35 mouse cellular contexts compared by ENCODE assay signal in the genomic region with DNA sequence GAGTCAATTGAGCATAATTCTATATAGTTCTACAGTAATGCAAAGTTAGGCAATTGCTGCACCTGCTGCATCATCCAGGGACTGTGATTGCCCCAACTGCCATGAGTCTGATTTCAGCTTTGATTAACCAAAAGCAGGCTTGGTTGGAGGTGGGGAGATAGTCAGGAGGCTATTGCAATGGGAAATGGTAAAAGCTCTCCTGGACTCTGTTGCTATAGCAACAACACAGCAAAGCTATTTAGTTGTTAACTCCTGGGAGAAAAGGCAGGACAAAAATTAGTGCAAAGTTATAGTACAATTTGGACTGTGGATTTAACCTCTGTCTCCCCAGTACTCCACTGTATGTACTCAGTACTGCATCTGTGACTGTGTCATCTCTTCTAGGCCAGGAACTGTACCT. TPM values are rescaled to one million over a fixed set of nuclear protein-coding genes. Genes with fewer than 3 reads are reported as not detected.
DNase-seq lines count a peak whose midpoint lies in the region; ATAC-seq and TF ChIP-seq lines count a peak whose summit lies in the region.
"Had no signal": no experiment of that assay in that cellular context is flagged by ENCODE, and none has a peak within 500 bp of the region (broad histone marks: within the 10 kb centered on the region; RNA-seq: fewer than 3 reads in every experiment).

No protein-coding gene starts in this region.

- no peaks in the 10 kb centered on the region for H3K9me3 ChIP-seq in forebrain, postnatal 0 days (ENCODE audit: low read length)
- H3K9me3 ChIP-seq in forebrain, embryonic 13.5 days (replicated peaks) = no peaks in the 10 kb centered on the region
- no peaks in the 10 kb centered on the region for H3K9me3 ChIP-seq in midbrain, embryonic 16.5 days (replicated peaks; ENCODE audit: control insufficient read depth, low read length, poor library complexity, severe bottlenecking)
- H3K9me3 ChIP-seq: embryonic facial prominence, embryonic 10.5 days; embryonic facial prominence, embryonic 15.5 days; neural tube, embryonic 12.5 days had no signal

- H3K4me2 ChIP-seq in forebrain, postnatal 0 days (ENCODE audit: low read depth) = no peak overlapping the region
- no peak overlapping the region for H3K4me2 ChIP-seq in forebrain, embryonic 13.5 days
- H3K4me2 ChIP-seq in midbrain, embryonic 16.5 days (ENCODE audit: low read length) = no peak overlapping the region
- H3K4me2 ChIP-seq: embryonic facial prominence, embryonic 15.5 days; heart, embryonic 11.5 days; neural tube, embryonic 12.5 days had no signal

- no peak overlapping the region for H3K27ac ChIP-seq in forebrain, postnatal 0 days (ENCODE audit: low read depth, low read length)
- H3K27ac ChIP-seq in forebrain, embryonic 13.5 days = no peak overlapping the region
- peak overlapping the region; percentile 51; the same call in 1 of the 2 replicates for H3K27ac ChIP-seq in layer of hippocampus, adult 2 months
- no peak overlapping the region for H3K27ac ChIP-seq in midbrain, embryonic 16.5 days (ENCODE audit: low read length)
- H3K27ac ChIP-seq: embryonic facial prominence, embryonic 10.5 days; embryonic facial prominence, embryonic 15.5 days; gastrocnemius, adult 2 months; kidney, postnatal 0 days; liver, embryonic 14.5 days; macrophage; neural tube, embryonic 12.5 days; stomach, postnatal 0 days had no signal

- H3K27me3 ChIP-seq in forebrain, postnatal 0 days (ENCODE audit: insufficient read depth, low read length) = no peaks in the 10 kb centered on the region
- H3K27me3 ChIP-seq in forebrain, embryonic 13.5 days = no peaks in the 10 kb centered on the region
- H3K27me3 ChIP-seq in midbrain, embryonic 16.5 days (ENCODE audit: control insufficient read depth, insufficient read depth, low read depth, low read length) = no peaks in the 10 kb centered on the region
- H3K27me3 ChIP-seq: embryonic facial prominence, embryonic 15.5 days; neural tube, embryonic 12.5 days had no signal

- no peak overlapping the region for H3K9ac ChIP-seq in forebrain, postnatal 0 days
- no peak overlapping the region for H3K9ac ChIP-seq in forebrain, embryonic 13.5 days
- H3K9ac ChIP-seq in midbrain, embryonic 16.5 days (ENCODE audit: low read depth, low read length) = no peak overlapping the region
- H3K9ac ChIP-seq: embryonic facial prominence, embryonic 15.5 days; liver, embryonic 14.5 days; neural tube, embryonic 12.5 days had no signal

- peak; percentile 56 for ATAC-seq in forebrain, postnatal 0 days
- no peak for ATAC-seq in forebrain, embryonic 13.5 days
- ATAC-seq in midbrain, embryonic 16.5 days = peak; percentile 82
- ATAC-seq: intestine, embryonic 16.5 days; Patski had no signal

- no peak for TF ChIP-seq CTCF in forebrain, postnatal 0 days (IDR thresholded peaks at IDR 0.05; ENCODE audit: low read depth)
- no peak for TF ChIP-seq CTCF in layer of hippocampus, adult 2 months (conservative IDR thresholded peaks at IDR 0.05)

- no peak overlapping the region for H3K4me3 ChIP-seq in forebrain, postnatal 0 days (ENCODE audit: low read depth, low read length)
- H3K4me3 ChIP-seq in forebrain, embryonic 13.5 days = no peak overlapping the region
- H3K4me3 ChIP-seq in layer of hippocampus, adult 2 months = no peak overlapping the region
- H3K4me3 ChIP-seq in midbrain, embryonic 16.5 days (ENCODE audit: low read depth, low read length) = no peak overlapping the region
- H3K4me3 ChIP-seq: embryonic facial prominence, embryonic 10.5 days; embryonic facial prominence, embryonic 15.5 days; gastrocnemius, adult 2 months; neural tube, embryonic 12.5 days had no signal

- DNase-seq in forebrain, postnatal 0 days = peak; percentile 37
- peak in 1 of 2 experiments; percentile 28 for DNase-seq in layer of hippocampus, adult 2 months (ENCODE audit: low spot score in 2 of 2)
- no peak for DNase-seq in layer of hippocampus, adult 9-10 months (ENCODE audit: low spot score)
- DNase-seq in R1 (ENCODE audit: low read depth, low spot score) = peak; percentile 26
- DNase-seq in gastrocnemius, adult 18-20 months (ENCODE audit: low spot score) = no peak
- DNase-seq: adrenal gland, postnatal 25 days; cerebellum, adult 8-10 months; cerebellum, postnatal 25 days; gastrocnemius, adult 2 months; gastrocnemius, postnatal 36 days; heart, adult 18-20 months; heart, postnatal 36 days; kidney, adult 8-10 months; kidney, postnatal 4 days; layer of hippocampus, adult 9-11 months; liver; lung, adult 2 months; lung, postnatal 10 days; right cerebral cortex, postnatal 4 days; thymus, adult 18-20 months; thymus, postnatal 36 days had no signal

- no peaks in the 10 kb centered on the region for H3K4me1 ChIP-seq in forebrain, postnatal 0 days (ENCODE audit: insufficient read depth)
- peaks cover 8% of the 10 kb centered on the region for H3K4me1 ChIP-seq in forebrain, embryonic 13.5 days
- peaks cover 8% of the 10 kb centered on the region; the same call in 1 of the 2 replicates for H3K4me1 ChIP-seq in midbrain, embryonic 16.5 days (ENCODE audit: control insufficient read depth, insufficient read depth, low read length)
- H3K4me1 ChIP-seq: embryonic facial prominence, embryonic 10.5 days; embryonic facial prominence, embryonic 15.5 days; neural tube, embryonic 12.5 days had no signal

- no peaks in the 10 kb centered on the region for H3K36me3 ChIP-seq in forebrain, postnatal 0 days (ENCODE audit: insufficient read depth)
- no peaks in the 10 kb centered on the region for H3K36me3 ChIP-seq in forebrain, embryonic 13.5 days (ENCODE audit: poor library complexity, severe bottlenecking)
- no peaks in the 10 kb centered on the region for H3K36me3 ChIP-seq in midbrain, embryonic 16.5 days (ENCODE audit: control insufficient read depth, insufficient read depth, low read length)
- H3K36me3 ChIP-seq: embryonic facial prominence, embryonic 10.5 days; embryonic facial prominence, embryonic 15.5 days; neural tube, embryonic 12.5 days had no signal

RNA-seq across cellular contexts. Expression of gene Rasgrf1, which starts 51.7 kb away (rescaled TPM):
- total RNA-seq in forebrain, postnatal 0 days (2014; rRNA removed) = 25.5 and 33.2 TPM in 2 replicates
- polyA plus RNA-seq in forebrain, postnatal 0 days (2015; fragmentation: Nextera tagmentation; extraction: Ambion mirVana) = 15.3 and 19.3 TPM in 2 replicates
- polyA plus RNA-seq in forebrain, embryonic 13.5 days (2015; fragmentation: Nextera tagmentation; extraction: Ambion mirVana) = 1.7 and 2.1 TPM in 2 replicates
- 100 to 1,000 TPM; 480 to 498 TPM for total RNA-seq in layer of hippocampus, adult 2 months (2021)
- 5.6 and 9.9 TPM in 2 replicates for polyA plus RNA-seq in midbrain, embryonic 16.5 days (2015; fragmentation: Nextera tagmentation; extraction: Ambion mirVana)
- under 1 TPM in 1 of 2 experiments, not detected in 1; 0.05 TPM for total RNA-seq in gastrocnemius, adult 18-20 months (2021)
- total RNA-seq: gastrocnemius, adult 2 months; gastrocnemius, postnatal 36 days; heart, postnatal 36 days; megakaryocyte-erythroid progenitor cell, adult 5-6 weeks; MEL had no signal
- polyA plus RNA-seq: macrophage, Patski had no signal

Comparison
In these comparisons a context has a peak if more than half of its experiments do, and no peak if none do; other contexts are left out.
1. DNase-seq: peak in forebrain, postnatal 0 days (single experiment) and R1 (single experiment); none in layer of hippocampus, adult 9-10 months (single experiment) and gastrocnemius, adult 18-20 months (single experiment).
2. RNA of gene Rasgrf1, which starts 51.7 kb away (total RNA-seq): 480 to 498 TPM in layer of hippocampus, adult 2 months and 25.5 to 33.2 TPM in forebrain, postnatal 0 days; 0.05 TPM in gastrocnemius, adult 18-20 months; every median in the first group is over 10 times any median in the second.